Mouse (Mus musculus) myocyte (in vitro differentiated cells): Measurements from ENCODE around the gene 4933430I17Rik.

Experiments used
- CEBPB ChIP-seq: IDR thresholded peaks from 2 replicates; pipeline ENCODE4 v1.6.1; 2011; ENCODE audit warnings: mild to moderate bottlenecking, moderate library complexity; ENCODE audit not compliant: poor library complexity, insufficient read depth, severe bottlenecking
- E2F4 ChIP-seq: IDR thresholded peaks from one replicate; pipeline ENCODE4 v1.6.1; 2011; ENCODE audit warnings: mild to moderate bottlenecking, control low read depth, moderate library complexity; ENCODE audit not compliant: insufficient read depth
- MAX ChIP-seq: IDR thresholded peaks from one replicate; pipeline ENCODE4 v1.6.1; 2011; ENCODE audit warnings: low read depth, mild to moderate bottlenecking, control low read depth
- MYOD1 ChIP-seq, 3 experiments: IDR thresholded peaks; one replicate each; pipeline ENCODE4 v1.6.1; 2011; ENCODE audit warnings: control low read depth in 2 of 3, low read depth in 2 of 3, mild to moderate bottlenecking in 2 of 3, moderate library complexity in 1 of 3; ENCODE audit not compliant: insufficient read length in 2 of 3, control insufficient read depth in 1 of 3
- MYOG ChIP-seq, 3 experiments: IDR thresholded peaks; one replicate each; pipeline ENCODE4 v1.6.1; 2011; ENCODE audit warnings: control low read depth in 2 of 3, low read depth in 2 of 3, mild to moderate bottlenecking in 2 of 3; ENCODE audit not compliant: insufficient read length in 2 of 3, control insufficient read depth in 1 of 3, insufficient read depth in 1 of 3
- POLR2A ChIP-seq: IDR thresholded peaks from one replicate; pipeline ENCODE4 v1.6.1; 2011; ENCODE audit warnings: low read depth, mild to moderate bottlenecking, control low read depth, moderate library complexity; ENCODE audit not compliant: insufficient read length
- POLR2AphosphoS2 ChIP-seq: IDR thresholded peaks from one replicate; pipeline ENCODE4 v1.6.1; 2011; ENCODE audit warnings: low read depth, control low read depth; ENCODE audit not compliant: insufficient read length
- REST ChIP-seq: IDR thresholded peaks from one replicate; pipeline ENCODE4 v1.6.1; 2011; ENCODE audit warnings: mild to moderate bottlenecking, control low read depth, moderate library complexity; ENCODE audit not compliant: insufficient read depth, insufficient read length
- TCF12 ChIP-seq: IDR thresholded peaks from one replicate; pipeline ENCODE4 v1.6.1; 2011; ENCODE audit warnings: mild to moderate bottlenecking, control low read depth; ENCODE audit not compliant: poor library complexity, insufficient read depth, severe bottlenecking
- TCF3 ChIP-seq: IDR thresholded peaks from one replicate; pipeline ENCODE4 v1.6.1; 2011; ENCODE audit warnings: low read depth, control low read depth; ENCODE audit not compliant: insufficient read length

DNA sequence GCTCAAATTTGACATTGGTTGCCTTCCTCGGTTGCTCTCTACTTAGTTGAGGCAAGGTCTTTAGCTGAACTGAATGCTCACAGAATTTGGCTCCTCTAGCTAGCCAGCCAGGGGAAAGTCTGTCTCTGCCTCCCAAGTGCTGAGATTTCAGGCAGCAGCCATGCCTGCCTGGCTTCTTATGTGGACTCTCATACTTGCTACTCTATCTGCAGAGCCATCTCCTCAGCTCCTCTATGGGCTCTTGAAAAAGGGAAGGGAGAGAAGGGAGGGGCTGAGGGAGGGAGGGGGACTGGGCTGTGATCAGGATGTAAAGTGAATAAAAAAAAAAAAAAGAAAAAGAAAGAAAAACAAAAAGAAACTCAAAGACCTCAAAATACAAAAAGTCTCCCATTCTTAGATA is 65.7 kb downstream of the 4933430I17Rik start:
- no peak for TF ChIP-seq MAX
- no peak for TF ChIP-seq MYOD1 (IDR thresholded peaks at IDR 0.05; ENCODE audit: control insufficient read depth in 1 of 3, insufficient read length in 2 of 3, low read depth in 2 of 3)
- no peak for TF ChIP-seq POLR2A
- TF ChIP-seq TCF12, result no peak
- TF ChIP-seq TCF3, result no peak
- TF ChIP-seq POLR2AphosphoS2, result no peak
- TF ChIP-seq MYOG (IDR thresholded peaks at IDR 0.05; ENCODE audit: control insufficient read depth in 1 of 3, insufficient read depth in 1 of 3, insufficient read length in 2 of 3, low read depth in 2 of 3), result no peak
- no peak for TF ChIP-seq E2F4
- no peak for TF ChIP-seq CEBPB
- TF ChIP-seq REST, result no peak
